Mouse (Mus musculus): ENCODE measurements at regions not wholly inside any gene's neighbourhood (a gene's known extent, or its start where the extent isn't known, plus 50 kb on each side); places are given as distances from the start of the nearest gene placed in this dataset.

- no peak for TF ChIP-seq CTCF (IDR thresholded peaks at IDR 0.05; ENCODE audit: insufficient read depth, low read length)
- no peak for TF ChIP-seq POLR2A (IDR thresholded peaks at IDR 0.05; ENCODE audit: borderline replicate concordance, extremely low read depth, low read depth, low read length)
Measured at GRCm38 (mm10) chr10:43672490-43672889, 94.4 kb downstream of the Cd24a start.
